Mouse (Mus musculus) C2C12 (cell line): ENCODE data around the gene Hes2.

ENCODE experiments used
- CEBPB ChIP-seq: IDR thresholded peaks from one replicate; pipeline ENCODE4 v1.6.1; 2011; ENCODE audit warnings: low read depth, mild to moderate bottlenecking, control low read depth, moderate library complexity
- CTCF ChIP-seq: IDR thresholded peaks from one replicate; pipeline ENCODE4 v1.5.1; 2011; ENCODE audit not compliant: control insufficient read depth, insufficient read depth, insufficient read length
- MYOD1 ChIP-seq: IDR thresholded peaks from one replicate; pipeline ENCODE4 v1.6.1; 2011; ENCODE audit warnings: low read depth; ENCODE audit not compliant: control insufficient read depth, insufficient read length
- USF1 ChIP-seq: IDR thresholded peaks from one replicate; pipeline ENCODE4 v1.6.1; 2011; ENCODE audit warnings: low read depth, mild to moderate bottlenecking, control low read depth, moderate library complexity

GRCm38 (mm10) chr4:152169103-152169502 lies 10.4 kb downstream of the Hes2 start:
- no peak for TF ChIP-seq CTCF
- no peak for TF ChIP-seq USF1
- TF ChIP-seq MYOD1 = no peak
- TF ChIP-seq CEBPB = no peak
